Mouse (Mus musculus) ovary, adult 10 weeks (tissue): ENCODE results near the gene Pop7. TPM values are rescaled to one million over a fixed set of nuclear protein-coding genes. Genes with fewer than 3 reads are reported as not detected.

Experiments used
- polyA plus RNA-seq: library from polyadenylated mRNA; stranded (reverse); fragments of 350-450 nt; fragmentation: Illumina TruSeq; extraction: RNeasy Lipid Tissue Mini Kit (QIAGEN cat#74804); gene quantifications from one replicate; pipeline ENCODE4 v1.2.3, GENCODE M21; 2014

Pop7 gene
- not detected for polyA plus RNA-seq

GRCm38 (mm10) chr5:137501709-137502666 is at the start of gene Pop7:
TSS of gene Pop7 (minus strand) at chr5:137502518.

GRCm38 (mm10) chr5:137533117-137533827 is 31.0 kb upstream of the Pop7 start, which contains the start of the genes Epo and Gnb2:
TSS of gene Epo (minus strand) at chr5:137533242.
TSS of gene Gnb2 (minus strand) at chr5:137533510.

GRCm38 (mm10) chr5:137518436-137518835 is 16.1 kb upstream of the Pop7 start, which contains the start of gene Gigyf1:
TSS of gene Gigyf1 (plus strand) at chr5:137518548.

GRCm38 (mm10) chr5:137476964-137477363 is 25.4 kb downstream of the Pop7 start, which contains the start of gene Zan:
TSS of gene Zan (minus strand) at chr5:137477064.

Other genes with a start within 250 kb of the Pop7 start
- gene Ache, start 215.0 kb downstream of the Pop7 start, polyA plus RNA-seq = not detected
- gene Ufsp1, start 207.9 kb downstream of the Pop7 start, polyA plus RNA-seq = 2.2 TPM
- 26.4 TPM for gene Srrt, start 194.8 kb downstream of the Pop7 start, polyA plus RNA-seq
- gene Trip6, start 188.1 kb downstream of the Pop7 start, polyA plus RNA-seq = 0.20 TPM
- gene Slc12a9, start 168.9 kb downstream of the Pop7 start, polyA plus RNA-seq = not detected
- gene Ephb4, start 152.4 kb downstream of the Pop7 start, polyA plus RNA-seq = 9.1 TPM
- not detected for gene Zan, start 25.5 kb downstream of the Pop7 start, polyA plus RNA-seq
- gene Gigyf1, start 16.0 kb upstream of the Pop7 start, polyA plus RNA-seq = 2.0 TPM
- gene Epo, start 30.7 kb upstream of the Pop7 start, polyA plus RNA-seq = not detected
- 0.46 TPM for gene Gnb2, start 31.0 kb upstream of the Pop7 start, polyA plus RNA-seq
- gene Actl6b, start 51.0 kb upstream of the Pop7 start, polyA plus RNA-seq = not detected
- gene Tfr2, start 67.3 kb upstream of the Pop7 start, polyA plus RNA-seq = not detected
- gene Mospd3, start 98.5 kb upstream of the Pop7 start, polyA plus RNA-seq = not detected
- gene Pcolce, start 111.3 kb upstream of the Pop7 start, polyA plus RNA-seq = 12.5 TPM
- gene Fbxo24, start 126.5 kb upstream of the Pop7 start, polyA plus RNA-seq = not detected
- gene Lrch4, start 126.6 kb upstream of the Pop7 start, polyA plus RNA-seq = 0.37 TPM
- not detected for gene Gm20605, start 126.7 kb upstream of the Pop7 start, polyA plus RNA-seq
- gene Sap25, start 138.8 kb upstream of the Pop7 start, polyA plus RNA-seq = not detected
- not detected for gene Irs3, start 143.2 kb upstream of the Pop7 start, polyA plus RNA-seq
- gene Agfg2, start 182.2 kb upstream of the Pop7 start, polyA plus RNA-seq = 7.5 TPM
- gene Nyap1, start 239.1 kb upstream of the Pop7 start, polyA plus RNA-seq = not detected
- gene Tsc22d4, start 243.2 kb upstream of the Pop7 start, polyA plus RNA-seq = 0.86 TPM